8 mouse cellular contexts compared by ENCODE assay signal in the genomic region with DNA sequence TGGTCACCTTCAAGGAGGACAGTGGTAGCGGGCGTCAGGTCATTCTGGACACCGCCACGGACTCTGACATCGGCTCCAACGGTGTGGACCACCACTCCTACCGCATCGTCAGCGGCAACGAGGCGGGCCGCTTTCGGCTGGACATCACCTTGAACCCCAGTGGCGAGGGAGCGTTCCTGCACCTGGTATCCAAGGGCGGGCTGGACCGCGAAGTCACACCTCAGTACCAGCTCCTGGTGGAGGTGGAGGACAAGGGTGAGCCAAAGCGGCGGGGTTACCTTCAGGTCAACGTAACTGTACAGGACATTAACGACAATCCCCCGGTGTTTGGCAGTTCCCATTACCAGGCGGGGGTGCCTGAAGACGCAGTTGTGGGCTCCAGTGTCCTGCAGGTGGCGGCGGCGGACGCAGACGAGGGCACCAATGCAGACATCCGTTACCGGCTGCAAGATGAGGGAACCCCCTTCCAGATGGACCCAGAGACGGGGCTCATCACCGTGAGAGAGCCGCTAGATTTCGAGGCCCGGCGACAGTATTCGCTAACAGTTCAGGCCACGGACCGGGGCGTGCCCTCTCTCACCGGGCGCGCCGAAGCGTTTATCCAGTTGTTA. TPM values are rescaled to one million over a fixed set of nuclear protein-coding genes. Genes with fewer than 3 reads are reported as not detected.
DNase-seq lines count a peak whose midpoint lies in the region; ATAC-seq lines count a peak whose summit lies in the region.

No protein-coding gene starts in this region.

- peak overlapping the region; percentile 79 for H3K9ac ChIP-seq in hindbrain, embryonic 14.5 days

- no peak for ATAC-seq in cerebellum, adult (ENCODE audit: insufficient number of reproducible peaks, low FRiP score, low TSS enrichment)
- ATAC-seq in hindbrain, embryonic 14.5 days (ENCODE audit: low FRiP score): peak; percentile 13; the same call in 1 of the 2 replicates

- H3K4me2 ChIP-seq in hindbrain, embryonic 14.5 days (replicated peaks): peak overlapping the region; percentile 87

- peaks cover 45% of the 10 kb centered on the region for H3K4me1 ChIP-seq in hindbrain, embryonic 14.5 days (replicated peaks; ENCODE audit: control insufficient read depth, insufficient read depth, low read length)

- H3K27me3 ChIP-seq in hindbrain, embryonic 14.5 days (ENCODE audit: control insufficient read depth, insufficient read depth, low read length): no peaks in the 10 kb centered on the region
- no peaks in the 10 kb centered on the region for H3K27me3 ChIP-seq in splenic B cell, adult 2 months (ENCODE audit: control insufficient read depth, insufficient read depth, low read length, poor library complexity, severe bottlenecking)

- no peaks in the 10 kb centered on the region for H3K9me3 ChIP-seq in hindbrain, embryonic 14.5 days (ENCODE audit: control insufficient read depth, low read length)

- intact Hi-C loops in left cerebral cortex, postnatal 36 days (cut with DNase I): loop anchor here (5.0 to 10.0 kb wide), 4 partner anchors 100 to 1635 kb away; no protein-coding TSS in a partner anchor

- 1% methylated on average over 47 of the region's 47 CpGs for WGBS in hindbrain, embryonic 14.5 days

- H3K36me3 ChIP-seq in hindbrain, embryonic 14.5 days (replicated peaks; ENCODE audit: control insufficient read depth, insufficient read depth): peaks cover 28% of the 10 kb centered on the region
- no peaks in the 10 kb centered on the region for H3K36me3 ChIP-seq in splenic B cell, adult 2 months (ENCODE audit: control insufficient read depth, insufficient read depth, low read length, poor library complexity, severe bottlenecking)

- peak overlapping the region; percentile 93 for H3K27ac ChIP-seq in hindbrain, embryonic 14.5 days

- peak; percentile 80 to 83 for DNase-seq in cerebellum, postnatal 10 days
- peak; percentile 51 for DNase-seq in brain, adult 2 months (ENCODE audit: low read depth, low spot score)
- DNase-seq in frontal cortex, postnatal 14 days (ENCODE audit: low spot score in 2 of 2): peak; percentile 34 to 59
- DNase-seq in hindbrain, embryonic 14.5 days (ENCODE audit: low spot score): peak; percentile 64
- DNase-seq in left cerebral cortex, postnatal 36 days (ENCODE audit: low spot score in 2 of 2): peak; percentile 68 to 71
- DNase-seq in mesoderm, embryonic 11.5 days (ENCODE audit: low read depth, low spot score): peak; percentile 58
- DNase-seq in splenic B cell, adult 2 months (ENCODE audit: low read depth, low spot score): peak; percentile 13

- H3K4me3 ChIP-seq in hindbrain, embryonic 14.5 days (replicated peaks; ENCODE audit: low read length): peak overlapping the region; percentile 77

RNA-seq across cellular contexts. Expression of a gene that starts 0.7 kb away (rescaled TPM):
- polyA plus RNA-seq in hindbrain, embryonic 14.5 days (2014; fragmentation: Nextera tagmentation; extraction: Ambion mirVana): 15.8 and 18.2 TPM in 2 replicates
- 10 to 100 TPM; 10.4 to 14.1 TPM for total RNA-seq in left cerebral cortex, postnatal 36 days (2021)

Comparison
In these comparisons a context has a peak if more than half of its experiments do, and no peak if none do; other contexts are left out.
1. DNase-seq: peak in every context shown above with its lines; median percentile 82 in cerebellum, postnatal 10 days; 70 in left cerebral cortex, postnatal 36 days; 64 in hindbrain, embryonic 14.5 days; 58 in mesoderm, embryonic 11.5 days; 51 in brain, adult 2 months; 46 in frontal cortex, postnatal 14 days; 13 in splenic B cell, adult 2 months.